Mouse (Mus musculus) heart, adult 9 months (tissue): ENCODE measurements around the gene Etfbkmt.
"Not testable (repeated sequence)": the region's sequence is repeated elsewhere in the genome, so short reads cannot be mapped to it uniquely, and the experiment has no call there.

ENCODE experiments used
- DNase-seq, 2 experiments: peaks; one replicate each; pipeline ENCODE4 v3.0.0; 2022; ENCODE audit warnings: low spot score in 2 of 2

Gene Etfbkmt

GRCm38 (mm10) chr6:149134391-149135150, 5.1 kb upstream of the Etfbkmt start:
- peak; percentile 15 to 32 for DNase-seq

GRCm38 (mm10) chr6:149135631-149136030, 4.0 kb upstream of the Etfbkmt start:
- no peak for DNase-seq

DNA sequence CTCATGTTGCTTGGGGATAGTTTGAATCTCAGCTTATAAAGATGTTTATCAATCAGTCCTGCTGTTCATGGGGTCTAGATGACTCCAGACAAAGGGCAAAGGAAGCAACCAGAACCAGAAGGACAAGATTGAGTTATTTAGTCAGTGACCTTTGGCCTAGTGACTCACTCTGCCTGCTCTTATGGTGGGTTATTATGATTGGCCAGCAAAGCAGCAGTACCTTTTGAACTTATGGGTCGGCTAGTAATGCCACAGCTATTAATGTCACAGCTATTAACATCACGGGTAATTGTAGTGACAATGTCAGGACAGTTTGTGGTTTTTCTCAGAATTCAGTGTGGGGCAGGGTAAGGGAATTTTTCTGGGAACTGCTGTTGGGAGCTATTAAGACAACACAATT, 1.7 kb upstream of the Etfbkmt start:
- DNase-seq = no peak

GRCm38 (mm10) chr6:149139011-149139410, 638 bp upstream of the Etfbkmt start:
- DNase-seq = no peak

DNA sequence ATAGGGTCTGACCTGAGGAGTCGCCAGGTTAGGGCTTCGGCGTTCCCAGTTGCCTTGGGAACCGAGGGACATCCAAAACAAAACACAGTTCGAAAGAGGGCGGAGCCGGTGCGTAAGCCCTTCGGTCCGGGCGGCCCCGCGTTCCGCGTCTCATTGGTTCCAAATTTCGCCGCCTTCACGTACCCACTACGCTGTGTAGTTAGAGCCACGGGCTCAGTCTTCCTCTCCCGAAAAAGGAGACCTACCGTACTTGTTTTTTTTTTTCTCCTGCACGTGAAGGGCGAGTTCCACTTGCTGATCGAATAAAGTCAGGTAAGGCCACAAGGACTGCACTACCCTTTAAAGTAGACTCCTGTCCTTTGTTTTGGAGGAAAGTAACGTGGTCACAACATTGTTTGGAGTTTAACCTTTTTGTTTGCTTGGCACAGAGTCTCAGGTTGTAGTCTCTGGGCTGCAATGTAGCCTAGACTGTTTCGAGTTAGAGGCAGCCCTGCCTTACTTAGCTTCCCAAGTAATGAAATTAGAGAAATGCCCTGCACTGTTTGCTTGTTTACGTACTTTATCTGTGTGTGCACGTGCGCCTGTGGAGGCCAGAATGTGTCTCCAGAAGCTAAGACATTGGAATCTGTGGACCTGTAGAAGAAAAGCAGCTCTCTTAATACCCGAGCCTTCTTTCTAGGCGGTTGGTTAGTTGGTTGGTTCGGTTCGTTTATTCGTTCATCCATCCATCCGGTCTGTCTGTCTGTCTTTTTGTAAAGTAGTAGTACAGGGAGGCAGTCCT, 1.9 kb downstream of the Etfbkmt start:
- DNase-seq = peak; percentile 82 to 87

DNA sequence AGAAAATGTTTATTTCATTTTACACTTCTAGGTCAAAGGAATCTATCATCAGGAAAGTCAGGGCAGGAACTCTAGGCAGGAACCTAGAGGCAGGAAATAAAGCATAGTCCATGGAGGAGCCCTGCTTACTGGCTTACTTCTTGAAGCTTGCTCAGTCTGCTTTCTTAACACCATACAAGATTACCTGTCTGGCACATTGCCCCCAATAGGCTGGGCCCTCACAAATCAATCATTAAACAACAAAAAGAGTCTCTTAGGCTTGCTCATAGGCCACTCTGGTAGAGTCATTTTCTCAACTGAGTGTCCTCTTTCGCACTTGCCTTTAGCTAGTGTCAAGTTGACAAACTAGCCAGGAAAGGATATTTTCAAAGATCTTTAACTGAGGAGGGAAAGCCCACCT, 5.5 kb downstream of the Etfbkmt start:
- no peak for DNase-seq

- DNase-seq = no peak
These were observed 9.0 kb downstream of the Etfbkmt start for GRCm38 (mm10) chr6:149148436-149149229.

DNA sequence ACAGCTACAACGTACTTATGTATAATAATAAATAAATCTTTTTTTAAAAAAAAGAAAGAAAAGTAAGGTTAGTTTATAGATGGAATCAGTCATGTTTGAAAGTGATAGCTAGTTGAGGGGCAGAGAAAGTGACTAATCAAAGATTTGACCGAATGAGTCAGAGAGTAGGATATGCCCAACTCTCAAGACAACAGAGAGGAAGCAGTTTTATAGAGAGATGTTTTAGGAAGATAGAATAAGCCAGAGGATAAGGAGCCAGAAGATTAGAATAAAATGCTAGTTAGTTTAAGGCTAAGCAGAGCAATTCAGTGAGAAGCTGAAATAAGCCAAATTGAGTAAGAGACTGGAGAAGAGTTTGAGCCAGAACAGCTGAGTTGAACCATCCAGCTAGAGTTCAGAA, 12.5 kb downstream of the Etfbkmt start:
- no peak for DNase-seq

DNA sequence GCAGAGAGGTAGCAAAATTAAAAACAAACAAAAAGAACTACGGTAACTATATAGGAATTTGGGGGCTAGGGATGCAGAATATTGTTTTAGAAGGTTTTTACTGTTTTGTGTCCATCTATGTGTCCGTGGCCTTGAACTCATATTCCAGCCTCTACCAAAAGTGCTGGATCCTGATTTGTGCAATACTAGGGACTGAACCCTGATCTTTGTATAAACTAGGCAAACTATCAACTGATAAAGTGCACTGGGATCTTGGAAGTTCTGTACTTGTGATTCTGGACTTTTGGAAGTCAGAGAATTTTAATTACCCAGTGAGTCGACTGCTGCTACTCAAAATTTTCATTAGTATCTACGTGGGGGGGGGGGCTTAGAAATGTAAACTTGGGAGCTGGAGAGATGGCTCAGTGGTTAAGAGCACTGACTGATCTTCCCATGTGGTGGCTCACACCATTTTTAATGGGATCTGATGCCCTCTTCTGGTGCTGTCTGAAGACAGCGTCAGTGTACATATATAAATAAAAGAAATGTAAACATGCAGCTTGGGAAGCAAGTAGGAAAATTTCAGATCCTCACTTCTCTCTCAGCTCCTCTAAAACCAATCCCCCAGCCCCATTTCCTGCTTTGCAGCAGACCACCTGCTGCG, 13.9 kb downstream of the Etfbkmt start:
- no peak for DNase-seq

GRCm38 (mm10) chr6:149154116-149155030, 14.7 kb downstream of the Etfbkmt start:
- DNase-seq = no peak

- DNase-seq = peak in 1 of 2 experiments; percentile 25
These were observed 15.6 kb downstream of the Etfbkmt start for GRCm38 (mm10) chr6:149155031-149155841.

DNA sequence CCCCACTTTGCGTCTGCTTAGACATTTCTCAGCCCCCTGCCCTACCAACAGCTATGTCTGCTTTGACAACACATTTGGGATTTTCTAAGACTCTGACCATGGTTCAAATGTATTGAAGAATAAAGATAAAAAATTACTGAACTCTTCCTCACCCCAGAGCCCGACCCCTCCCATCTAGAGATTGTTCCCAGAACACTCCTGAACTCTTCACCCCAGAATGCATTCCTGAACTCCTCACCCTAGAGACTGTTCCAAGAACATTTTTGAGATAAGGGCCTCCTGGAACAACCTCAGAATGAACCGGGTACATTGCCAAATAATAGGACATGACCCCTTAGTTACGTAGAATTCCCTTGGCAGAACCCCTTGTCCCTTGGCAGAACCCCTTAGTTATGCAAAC, 27.4 kb downstream of the Etfbkmt start:
- DNase-seq = peak; percentile 70 to 72

GRCm38 (mm10) chr6:149167672-149168071, 28.0 kb downstream of the Etfbkmt start:
- no peak for DNase-seq

- no peak for DNase-seq
These were observed 28.8 kb downstream of the Etfbkmt start for GRCm38 (mm10) chr6:149168436-149168835.

- DNase-seq = not testable (repeated sequence)
These were observed 30.3 kb downstream of the Etfbkmt start for GRCm38 (mm10) chr6:149169965-149170364.

GRCm38 (mm10) chr6:149173831-149174625, 34.4 kb downstream of the Etfbkmt start:
- DNase-seq = peak; percentile 13 to 43

- DNase-seq = peak; percentile 59 to 63
These were observed 35.4 kb downstream of the Etfbkmt start for GRCm38 (mm10) chr6:149174932-149175570.

DNA sequence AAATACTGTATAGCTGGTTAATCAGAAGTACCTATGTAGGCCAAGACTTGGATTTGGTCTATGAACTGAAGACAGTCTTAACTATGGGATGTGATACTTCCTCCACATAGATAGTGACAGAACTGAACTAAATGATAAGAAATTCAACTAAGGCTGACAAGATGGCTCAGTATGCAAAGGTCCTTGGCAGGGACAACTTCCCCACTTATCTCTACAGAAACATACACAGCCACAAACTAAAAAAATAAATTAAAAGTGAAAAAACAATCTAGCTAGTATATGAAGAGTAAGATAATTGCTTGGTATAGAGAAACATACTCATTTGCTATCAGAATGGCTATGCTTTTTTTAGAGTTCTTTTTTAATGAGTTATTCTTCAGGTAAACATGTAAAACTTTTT, 39.4 kb downstream of the Etfbkmt start:
- DNase-seq = no peak
